Comparison of ENCODE assay signal across 7 mouse cellular contexts in the genomic region with DNA sequence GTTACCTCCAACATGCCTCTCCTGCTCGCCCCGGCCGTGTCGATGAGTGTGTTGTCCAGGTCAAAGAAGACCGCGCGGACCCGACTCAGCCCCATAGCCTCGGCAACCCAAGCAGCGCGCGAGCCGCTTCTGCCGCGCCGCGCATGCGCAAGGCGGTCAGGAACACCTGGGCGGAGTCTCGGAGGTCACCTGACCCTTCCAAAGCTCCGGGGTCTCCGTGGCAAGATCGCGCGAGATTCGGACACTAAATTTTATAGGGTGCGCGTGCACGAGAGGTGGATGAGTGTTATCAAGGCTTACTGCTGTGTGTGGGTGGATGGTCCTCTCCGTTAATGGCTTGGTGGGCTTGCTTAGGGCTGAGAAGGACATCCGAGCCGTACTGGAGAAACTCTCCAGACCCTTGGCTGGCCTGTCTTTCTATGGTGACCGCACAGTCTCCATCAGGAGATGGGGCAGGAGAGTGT. TPM values are rescaled to one million over a fixed set of nuclear protein-coding genes. Genes with fewer than 3 reads are reported as not detected.
DNase-seq lines count a peak whose midpoint lies in the region; ATAC-seq and TF ChIP-seq lines count a peak whose summit lies in the region.

A gene (minus strand): TSS at position 151 of the 464 bp plus-strand sequence.
A gene (minus strand): TSS at position 167 of the 464 bp plus-strand sequence.

- H3K4me3 ChIP-seq in embryonic facial prominence, embryonic 10.5 days, result peak within 1 kb of the TSS; percentile 95
- H3K4me3 ChIP-seq in intestine, postnatal 0 days (ENCODE audit: low read depth, low read length), result peak within 1 kb of the TSS; percentile 86
- H3K4me3 ChIP-seq in midbrain, embryonic 12.5 days, result peak within 1 kb of the TSS; percentile 70
- H3K4me3 ChIP-seq in small intestine, adult 2 months (ENCODE audit: low read depth, low read length), result peak within 1 kb of the TSS; percentile 99

- peaks cover 14% of the 10 kb centered on the region for H3K4me1 ChIP-seq in embryonic facial prominence, embryonic 10.5 days
- no peaks in the 10 kb centered on the region for H3K4me1 ChIP-seq in intestine, postnatal 0 days (replicated peaks; ENCODE audit: control insufficient read depth, insufficient read depth, low read length)
- peaks cover 16% of the 10 kb centered on the region for H3K4me1 ChIP-seq in midbrain, embryonic 12.5 days
- no peaks in the 10 kb centered on the region; the same call in none of the 2 replicates for H3K4me1 ChIP-seq in small intestine, adult 2 months (ENCODE audit: control insufficient read depth, insufficient read depth, insufficient read length, low read length)

- H3K27me3 ChIP-seq in embryonic facial prominence, embryonic 10.5 days (replicated peaks; ENCODE audit: low read depth, poor library complexity, severe bottlenecking), result no peaks in the 10 kb centered on the region
- no peaks in the 10 kb centered on the region for H3K27me3 ChIP-seq in intestine, postnatal 0 days (replicated peaks; ENCODE audit: control insufficient read depth, insufficient read depth, low read length)
- H3K27me3 ChIP-seq in midbrain, embryonic 12.5 days, result no peaks in the 10 kb centered on the region
- no peaks in the 10 kb centered on the region for H3K27me3 ChIP-seq in small intestine, adult 2 months (ENCODE audit: control insufficient read depth, insufficient read depth, low read length)

- ATAC-seq in intestine, postnatal 0 days, result peak; percentile 93
- ATAC-seq in midbrain, embryonic 12.5 days (ENCODE audit: low FRiP score, low read depth), result peak; percentile 98

- peak within 1 kb of the TSS; percentile 98 for H3K27ac ChIP-seq in embryonic facial prominence, embryonic 10.5 days (replicated peaks)
- H3K27ac ChIP-seq in intestine, postnatal 0 days (ENCODE audit: low read depth, low read length), result peak within 1 kb of the TSS; percentile 91
- H3K27ac ChIP-seq in midbrain, embryonic 12.5 days (replicated peaks), result peak within 1 kb of the TSS; percentile 61
- peak within 1 kb of the TSS; percentile 38; the same call in 1 of the 2 replicates for H3K27ac ChIP-seq in small intestine, adult 2 months (ENCODE audit: insufficient read depth, low read depth, low read length)

- H3K4me2 ChIP-seq in intestine, postnatal 0 days (replicated peaks; ENCODE audit: low read depth), result peak within 1 kb of the TSS; percentile 94
- H3K4me2 ChIP-seq in midbrain, embryonic 12.5 days (replicated peaks), result peak within 1 kb of the TSS; percentile 63

- no peak for TF ChIP-seq POLR2A in small intestine, adult 2 months (IDR thresholded peaks at IDR 0.05; ENCODE audit: low read depth, low read length)

- peak; percentile 96 for DNase-seq in adrenal gland, postnatal 10 days
- peak; percentile 95 for DNase-seq in embryonic facial prominence, embryonic 10.5 days (ENCODE audit: low spot score)
- DNase-seq in gonadal fat pad, adult 2 months (ENCODE audit: low read depth), result peak; percentile 37
- peak; percentile 96 for DNase-seq in left cerebral cortex, postnatal 4 days

- intact Hi-C loops in left cerebral cortex, postnatal 4 days (cut with DNase I), result no loop called here

- H3K9me3 ChIP-seq in embryonic facial prominence, embryonic 10.5 days, result no peaks in the 10 kb centered on the region
- no peaks in the 10 kb centered on the region for H3K9me3 ChIP-seq in intestine, postnatal 0 days (ENCODE audit: control insufficient read depth)
- H3K9me3 ChIP-seq in midbrain, embryonic 12.5 days, result no peaks in the 10 kb centered on the region

- peak within 1 kb of the TSS; percentile 91 for H3K9ac ChIP-seq in intestine, postnatal 0 days (ENCODE audit: low read depth, low read length)
- peak within 1 kb of the TSS; percentile 88 for H3K9ac ChIP-seq in midbrain, embryonic 12.5 days (replicated peaks)

- no peak for TF ChIP-seq CTCF in intestine, postnatal 0 days (IDR thresholded peaks at IDR 0.05; ENCODE audit: low read depth)
- TF ChIP-seq CTCF in small intestine, adult 2 months (IDR thresholded peaks at IDR 0.05; ENCODE audit: extremely low read depth, insufficient read length, insufficient replicate concordance, low read depth, low read length), result no peak

- 2% methylated on average over 34 of the region's 34 CpGs for WGBS in embryonic facial prominence, embryonic 10.5 days
- under 1% methylated on average over 31 of the region's 34 CpGs for WGBS in intestine, postnatal 0 days
- 3% methylated on average over 34 of the region's 34 CpGs for WGBS in midbrain, embryonic 12.5 days
- under 1% methylated on average over 34 of the region's 34 CpGs for WGBS in small intestine, adult 2 months

- H3K36me3 ChIP-seq in embryonic facial prominence, embryonic 10.5 days (replicated peaks), result no peaks in the 10 kb centered on the region; the same call in 1 of the 2 replicates
- H3K36me3 ChIP-seq in intestine, postnatal 0 days (ENCODE audit: control insufficient read depth, insufficient read depth), result no peaks in the 10 kb centered on the region
- no peaks in the 10 kb centered on the region for H3K36me3 ChIP-seq in midbrain, embryonic 12.5 days
- no peaks in the 10 kb centered on the region for H3K36me3 ChIP-seq in small intestine, adult 2 months (ENCODE audit: control insufficient read depth, insufficient read depth, low read length)

RNA-seq across cellular contexts. Expression of the first gene that starts in this region (rescaled TPM):
- 10 to 100 TPM; 13.1 to 20.1 TPM for total RNA-seq in adrenal gland, postnatal 10 days (2021)
- polyA plus RNA-seq in embryonic facial prominence, embryonic 10.5 days (2016; fragmentation: Nextera tagmentation; extraction: Ambion mirVana), result 18.5 and 20.7 TPM in 2 replicates
- 2.2 and 2.4 TPM in 2 replicates for polyA plus RNA-seq in gonadal fat pad, adult 2 months (2012; rRNA removed)
- 1.3 and 1.5 TPM in 2 replicates for polyA plus RNA-seq in intestine, postnatal 0 days (2015; fragmentation: Nextera tagmentation; extraction: Ambion mirVana)
- total RNA-seq in left cerebral cortex, postnatal 4 days (2021), result 10 to 100 TPM in 1 of 2 experiments, 1 to 10 TPM in 1; 9.3 to 12.4 TPM
- polyA plus RNA-seq in midbrain, embryonic 12.5 days (2016; fragmentation: Nextera tagmentation; extraction: Ambion mirVana), result 14.5 and 16.0 TPM in 2 replicates
- polyA plus RNA-seq in small intestine, adult 2 months (2012; rRNA removed), result 0.43 and 0.84 TPM in 2 replicates

RNA-seq across cellular contexts. Expression of the second gene that starts in this region (rescaled TPM):
- 10 to 100 TPM; 12.0 to 14.6 TPM for total RNA-seq in adrenal gland, postnatal 10 days (2021)
- 49.1 and 49.5 TPM in 2 replicates for polyA plus RNA-seq in embryonic facial prominence, embryonic 10.5 days (2016; fragmentation: Nextera tagmentation; extraction: Ambion mirVana)
- polyA plus RNA-seq in gonadal fat pad, adult 2 months (2012; rRNA removed), result 3.3 and 3.4 TPM in 2 replicates
- polyA plus RNA-seq in intestine, postnatal 0 days (2015; fragmentation: Nextera tagmentation; extraction: Ambion mirVana), result 59.9 and 64.2 TPM in 2 replicates
- total RNA-seq in left cerebral cortex, postnatal 4 days (2021), result 10 to 100 TPM; 13.1 to 14.3 TPM
- polyA plus RNA-seq in midbrain, embryonic 12.5 days (2016; fragmentation: Nextera tagmentation; extraction: Ambion mirVana), result 38.6 and 40.8 TPM in 2 replicates
- polyA plus RNA-seq in small intestine, adult 2 months (2012; rRNA removed), result 0.95 and 1.5 TPM in 2 replicates

Comparison
In these comparisons a context has a peak if more than half of its experiments do, and no peak if none do; other contexts are left out.
1. Peak in every context shown above with its lines: DNase-seq, ATAC-seq, H3K4me3 ChIP-seq and H3K27ac ChIP-seq.
2. DNase-seq: peak in every context shown above with its lines; median percentile 96 in adrenal gland, postnatal 10 days; 96 in left cerebral cortex, postnatal 4 days; 95 in embryonic facial prominence, embryonic 10.5 days; 37 in gonadal fat pad, adult 2 months.
3. H3K27ac ChIP-seq: peak in every context shown above with its lines; median percentile 98 in embryonic facial prominence, embryonic 10.5 days; 91 in intestine, postnatal 0 days; 61 in midbrain, embryonic 12.5 days; 38 in small intestine, adult 2 months.